Mouse (Mus musculus) retina, embryonic 14.5 days (tissue): ENCODE data around the gene Tulp1.

Source experiments
- DNase-seq: peaks from one replicate; pipeline ENCODE4 v3.0.0-alpha.2; 2015; ENCODE audit warnings: low spot score

Tulp1 gene

DNA sequence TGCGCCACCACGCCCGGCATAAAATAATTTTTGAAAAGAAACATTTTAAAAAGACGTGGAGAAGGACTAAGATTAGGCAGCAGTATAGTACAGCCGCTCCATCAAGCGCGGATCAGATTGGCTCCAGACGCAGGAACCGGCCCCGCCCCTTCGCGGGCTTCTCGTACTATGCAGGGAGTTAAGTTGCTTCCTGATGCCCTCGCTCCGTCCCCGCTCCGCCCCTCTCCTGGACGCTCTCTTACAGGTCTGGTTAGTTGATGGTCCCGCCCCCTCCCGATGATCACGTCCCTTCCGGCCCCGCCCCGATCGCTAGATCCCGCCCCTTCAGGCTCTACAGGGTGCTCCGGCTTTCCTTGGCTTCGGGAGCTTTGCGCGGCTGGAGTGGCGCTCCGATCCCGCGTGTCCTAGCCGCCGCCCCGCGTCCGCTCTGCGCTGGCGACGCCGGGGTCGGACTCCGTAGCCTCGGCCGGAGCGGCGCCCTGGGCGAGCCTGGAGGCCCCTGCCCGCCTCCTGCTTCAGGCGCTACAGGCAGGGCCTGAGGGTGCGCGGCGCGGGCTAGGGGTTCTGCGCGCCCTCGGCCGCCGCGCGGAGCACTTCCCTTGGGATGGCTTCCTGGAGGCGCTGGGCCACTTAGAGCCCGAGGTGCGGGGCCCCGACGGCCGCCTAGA lies 51.7 kb downstream of the Tulp1 start, which contains the start of gene Fance:
Fance (plus strand) TSS at position 308 of the 668 bp plus-strand sequence.
- peak; percentile 100 for DNase-seq

DNA sequence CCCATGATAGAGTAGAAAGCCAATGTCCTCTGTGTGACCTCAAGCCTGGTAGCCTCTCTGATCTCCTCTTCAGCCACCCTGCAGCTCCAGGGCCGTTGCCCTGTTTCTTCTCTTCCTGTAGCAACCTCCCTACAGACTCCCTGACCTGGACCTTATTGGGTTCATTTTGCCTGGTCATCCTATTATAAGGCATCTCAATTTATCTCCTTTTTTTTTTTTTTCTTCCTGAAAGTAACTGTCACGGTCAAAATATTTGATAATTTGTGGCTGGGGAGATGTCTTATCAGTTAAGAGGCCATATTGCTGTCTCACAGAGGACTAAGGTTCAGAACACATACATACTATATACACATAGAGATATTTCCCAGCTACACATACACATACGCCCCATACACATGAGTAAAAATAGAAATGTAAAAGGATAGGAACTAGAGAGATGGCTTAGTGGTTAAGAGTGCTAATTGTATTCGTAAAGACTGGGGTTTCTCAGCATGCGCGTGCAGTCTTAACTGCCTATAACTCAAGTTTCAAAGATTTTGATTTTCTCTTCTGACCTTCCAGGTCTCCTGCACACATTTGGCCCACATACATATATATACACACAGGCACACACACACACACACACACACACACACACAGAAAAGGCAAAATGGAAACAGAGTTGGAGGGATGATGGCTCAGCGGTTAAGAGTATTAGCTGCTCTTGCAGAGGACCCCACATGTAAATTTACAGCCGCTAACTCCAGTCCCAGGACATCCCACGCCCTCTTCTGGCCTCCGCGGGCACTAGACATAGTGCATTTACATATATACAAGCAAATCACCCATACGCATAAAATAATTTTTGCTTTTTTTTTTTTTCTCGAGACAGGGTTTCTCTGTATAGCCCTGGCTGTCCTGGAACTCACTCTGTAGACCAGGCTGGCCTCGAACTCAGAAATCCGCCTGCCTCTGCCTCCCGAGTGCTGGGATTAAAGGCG lies 52.5 kb downstream of the Tulp1 start:
- no peak for DNase-seq

DNA sequence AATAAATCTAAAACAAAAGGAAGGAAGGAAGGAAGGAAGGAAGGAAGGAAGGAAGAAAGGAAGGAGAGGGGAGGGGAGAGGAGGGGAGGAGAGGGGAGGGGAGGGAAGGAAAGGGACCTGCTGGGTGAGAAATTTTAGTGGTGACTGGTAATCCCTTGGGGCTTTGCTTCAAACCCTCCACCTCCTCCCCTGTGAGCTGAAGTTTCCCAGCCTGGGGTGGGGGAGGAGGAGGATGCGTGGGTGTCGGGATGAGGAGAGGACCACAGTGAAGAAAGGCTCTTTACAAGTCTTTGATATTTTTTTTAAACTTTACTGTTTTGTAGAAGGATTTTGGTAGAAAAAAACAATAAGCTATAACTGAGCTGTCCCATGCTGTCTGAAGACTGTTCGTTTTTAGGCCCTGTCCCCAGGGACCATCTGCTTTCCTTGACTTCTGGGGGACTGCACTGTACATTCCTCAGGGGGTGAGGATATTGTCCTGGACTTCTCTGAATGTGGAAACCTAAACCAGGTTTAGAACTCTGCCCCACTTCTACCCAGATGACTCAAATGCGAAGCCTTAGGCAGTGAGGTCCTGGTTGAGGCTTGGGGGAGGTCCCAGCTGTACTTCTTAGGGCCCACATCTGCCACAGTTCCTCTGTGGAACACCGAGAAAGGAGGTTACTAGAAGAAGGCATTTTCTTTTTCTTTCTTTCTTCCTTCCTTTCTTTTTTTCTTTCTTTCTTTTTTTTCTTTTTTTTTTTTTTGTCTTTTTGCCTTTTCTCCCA lies 53.5 kb downstream of the Tulp1 start:
- DNase-seq = no peak

DNA sequence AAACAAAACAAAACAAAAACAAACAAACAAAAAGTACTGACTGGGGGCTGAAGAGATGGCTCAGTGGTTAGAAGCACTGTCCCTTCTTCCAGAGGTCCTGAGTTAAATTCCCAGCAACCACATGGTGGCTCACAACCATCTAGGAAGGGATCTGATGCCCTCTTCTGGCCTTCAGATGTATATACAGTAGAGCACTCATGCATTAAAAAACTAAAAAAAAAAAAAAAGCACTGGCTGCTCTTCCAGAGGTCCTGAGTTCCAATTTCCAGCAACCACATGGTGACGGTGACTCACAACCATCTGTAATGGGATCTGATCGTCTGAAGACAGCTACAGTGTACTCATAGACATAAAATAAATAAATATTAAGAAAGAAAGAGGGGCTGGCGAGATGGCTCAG lies 54.2 kb downstream of the Tulp1 start:
- DNase-seq = no peak

DNA sequence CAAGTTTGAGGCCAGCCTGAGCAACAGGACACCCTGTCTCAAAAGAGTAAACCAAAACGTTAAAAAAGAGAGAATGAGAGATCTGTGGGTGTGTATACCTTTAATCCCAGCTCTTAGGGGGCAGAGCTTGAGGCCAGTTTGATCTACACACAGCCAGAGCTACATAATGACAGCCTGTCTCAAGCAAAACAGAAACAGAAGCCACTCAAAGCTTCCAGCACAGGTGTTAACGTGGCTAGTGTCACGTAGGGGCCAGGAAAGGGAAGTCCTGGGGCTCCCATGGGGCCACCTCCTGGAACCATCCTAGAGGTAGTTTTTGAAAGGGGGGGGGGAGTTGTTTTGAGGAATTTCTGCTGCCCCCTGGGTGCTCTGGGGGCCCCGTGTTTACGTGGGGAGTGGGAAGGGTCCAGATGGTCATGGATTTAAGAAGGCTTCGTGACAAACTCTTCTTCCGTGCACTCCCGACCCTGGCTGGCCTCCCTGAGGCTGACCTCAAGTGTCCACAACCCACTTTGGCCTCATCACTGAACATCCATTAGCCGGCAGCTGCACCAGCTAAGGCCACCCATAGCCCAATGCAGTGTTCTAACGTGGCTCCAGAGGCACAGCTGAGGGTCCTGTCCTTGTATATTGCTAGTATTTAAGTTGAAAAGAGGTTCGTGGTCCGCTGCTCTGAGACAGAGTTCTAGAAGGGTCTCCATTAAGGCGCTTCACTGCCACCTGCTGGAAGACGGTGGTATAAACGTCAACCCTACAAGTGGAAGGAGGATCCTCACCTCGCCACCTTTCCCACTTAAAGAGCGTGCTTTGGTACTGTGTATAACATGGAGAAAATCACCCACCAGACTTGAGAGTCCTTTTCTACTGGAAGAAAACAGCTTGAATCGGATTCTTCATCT lies 56.5 kb downstream of the Tulp1 start:
- DNase-seq = peak; percentile 96

DNA sequence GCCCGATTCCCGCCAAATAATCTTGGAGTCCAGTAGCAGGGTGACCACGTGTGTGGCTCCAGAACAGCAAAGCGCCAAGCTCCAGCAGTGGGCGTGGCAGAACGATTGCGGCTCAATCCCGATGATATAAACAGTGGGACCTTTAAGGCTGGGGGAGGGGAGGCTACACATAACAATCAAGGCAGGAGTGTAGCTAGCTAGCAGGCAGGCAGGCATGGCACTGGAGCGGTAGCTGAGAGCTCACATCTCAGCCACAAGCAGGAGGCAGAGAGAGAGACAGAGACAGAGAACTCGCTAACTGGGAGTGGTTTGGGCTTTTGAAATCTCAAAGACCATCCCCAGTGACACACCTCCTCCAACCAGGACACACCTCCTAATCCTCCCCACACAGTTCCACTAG lies 59.9 kb downstream of the Tulp1 start:
- no peak for DNase-seq
